Mouse (Mus musculus): ENCODE results near the gene Ndufb10.

Ndufb10 gene

DNA sequence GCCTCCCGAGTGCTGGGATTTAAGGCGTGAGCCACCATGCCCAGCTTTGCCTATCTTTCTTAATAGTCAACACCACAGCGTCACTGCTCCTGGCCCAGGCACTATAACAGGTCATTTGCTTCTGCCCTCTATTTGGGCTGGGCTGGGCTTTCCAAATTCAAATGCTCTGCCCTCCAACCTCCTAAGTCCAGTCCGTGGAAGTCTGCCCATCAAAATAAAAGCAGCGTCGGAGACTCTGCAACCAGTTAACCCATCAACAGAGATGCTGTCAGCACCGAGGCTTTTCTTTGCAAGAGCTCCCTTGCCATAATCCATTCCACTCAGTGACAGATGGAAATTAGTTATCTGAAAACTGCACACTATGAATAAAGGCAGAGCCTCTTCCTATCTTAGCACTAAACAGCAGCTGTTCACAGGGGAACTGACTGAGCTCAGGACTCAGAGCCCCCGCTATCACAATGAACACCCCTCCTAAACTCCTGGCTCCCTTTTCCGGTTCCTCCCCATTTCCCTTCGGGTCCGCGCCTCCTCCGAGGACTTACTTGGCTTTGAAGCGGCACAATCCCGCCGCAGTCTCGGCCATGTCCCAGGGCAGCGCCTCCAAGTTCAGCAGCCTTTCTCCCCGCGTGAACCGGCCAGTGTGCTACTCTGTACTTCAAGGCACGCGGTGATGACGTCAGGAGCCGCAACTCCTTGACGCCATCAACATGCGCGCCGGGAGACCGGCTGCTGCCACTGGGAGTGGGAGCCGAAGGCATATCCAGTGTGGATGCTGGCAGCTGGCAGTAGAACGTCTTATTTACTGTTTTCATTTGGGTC lies 17.1 kb downstream of the Ndufb10 start, which contains the start of gene Tbl3:
Gene Tbl3, minus strand, starts transcription at position 679 of the 819 bp plus-strand sequence.
- DNase-seq, result peak; percentile 93

DNA sequence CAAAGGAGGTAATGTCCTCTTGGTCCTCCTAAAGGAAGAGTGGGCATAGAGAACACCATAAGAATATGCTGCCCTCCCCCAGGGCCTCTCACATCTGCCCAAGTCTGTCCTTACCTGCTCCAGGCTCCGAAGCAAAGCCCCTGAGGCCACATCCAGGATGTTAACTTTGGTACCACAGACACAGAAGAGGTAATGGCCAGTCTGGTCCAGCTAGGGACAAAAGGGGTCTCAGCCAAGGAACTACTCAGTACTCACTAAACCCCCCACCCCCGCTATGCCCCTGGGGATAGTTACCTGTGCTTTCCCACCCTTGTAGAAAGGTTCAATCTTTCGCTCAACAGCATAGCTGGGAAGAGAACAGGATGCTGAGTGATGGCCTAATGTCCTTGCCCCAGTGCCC lies 18.5 kb downstream of the Ndufb10 start:
- no peak for DNase-seq

DNA sequence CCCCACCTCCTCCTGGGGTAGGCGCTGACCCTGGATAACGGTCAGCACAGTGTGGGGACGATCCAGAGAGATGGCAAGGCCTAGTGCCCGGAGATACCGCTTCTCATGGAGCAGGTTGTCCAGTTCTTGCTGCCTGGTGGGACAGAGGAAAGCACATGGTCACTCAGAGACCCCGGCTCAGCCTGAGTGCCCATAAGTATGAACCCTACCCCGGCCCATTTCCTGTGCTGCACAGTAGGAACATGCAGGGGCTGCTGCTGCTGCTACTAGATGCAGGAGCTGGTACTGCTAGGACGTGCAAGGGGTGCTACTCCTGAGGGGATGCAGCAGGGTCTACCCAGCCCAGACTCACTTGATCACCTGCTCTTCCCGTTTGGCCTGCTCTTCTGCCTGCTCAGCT lies 23.0 kb downstream of the Ndufb10 start:
- no peak for DNase-seq

DNA sequence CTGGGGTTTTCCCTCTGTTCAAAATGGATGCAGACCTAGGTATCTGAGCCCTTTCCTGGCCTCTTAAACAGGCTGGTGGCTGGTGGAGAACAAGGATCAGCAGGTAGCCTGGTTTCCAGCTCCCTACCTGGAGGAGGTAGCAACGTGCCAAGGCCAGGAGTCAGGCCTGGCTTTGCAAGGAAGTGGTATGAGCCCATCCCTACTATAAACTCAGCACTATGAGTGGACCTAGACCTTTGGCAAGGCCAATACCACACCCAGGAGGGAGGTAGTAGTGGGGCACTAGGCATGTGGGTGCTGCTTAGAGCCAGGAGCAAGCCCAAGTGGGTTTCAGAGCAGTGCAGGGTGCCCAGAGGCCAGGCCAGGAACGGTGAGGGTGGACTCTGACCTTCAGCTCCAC lies 24.8 kb downstream of the Ndufb10 start:
- DNase-seq, result no peak

DNA sequence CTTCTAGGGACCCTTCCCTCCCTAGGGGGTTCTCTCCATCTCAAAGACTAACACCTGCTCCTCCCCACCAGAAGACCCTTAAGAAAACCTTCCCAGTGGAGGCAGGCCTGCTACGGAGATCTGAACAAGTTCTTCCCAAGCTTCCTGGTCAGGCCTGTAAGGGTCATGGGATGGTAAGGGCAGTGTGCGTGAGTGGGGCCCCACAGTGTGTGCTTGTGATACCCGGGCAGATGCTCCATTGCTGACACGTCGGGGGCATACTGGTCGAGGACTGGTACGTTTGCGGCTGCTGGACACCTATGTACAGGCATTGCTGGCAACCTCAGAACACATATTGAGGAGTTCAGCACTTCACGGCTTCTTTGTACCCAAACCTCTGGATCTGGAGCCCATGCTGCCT lies 25.6 kb downstream of the Ndufb10 start:
- DNase-seq, result no peak

DNA sequence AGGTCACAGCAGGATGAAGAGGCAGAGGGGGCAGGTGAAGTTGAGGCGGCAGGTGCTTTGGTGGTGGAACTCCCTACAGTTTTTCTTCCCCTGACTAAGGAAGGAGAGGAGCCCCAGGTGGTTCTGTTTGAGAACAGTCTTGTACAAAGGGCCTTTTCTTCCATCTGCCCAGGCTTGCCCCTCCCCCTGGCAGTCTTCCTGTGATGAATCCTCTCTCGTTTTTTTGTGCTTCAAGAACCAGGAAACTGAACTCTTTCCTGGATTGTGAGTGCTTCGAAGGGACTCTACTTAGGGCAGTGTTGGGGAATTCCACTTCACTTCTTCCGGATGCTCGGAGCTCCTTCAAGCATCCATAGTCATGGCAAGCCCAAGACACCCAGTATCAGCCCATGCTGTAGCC lies 26.3 kb downstream of the Ndufb10 start:
- DNase-seq, result peak; percentile 28

DNA sequence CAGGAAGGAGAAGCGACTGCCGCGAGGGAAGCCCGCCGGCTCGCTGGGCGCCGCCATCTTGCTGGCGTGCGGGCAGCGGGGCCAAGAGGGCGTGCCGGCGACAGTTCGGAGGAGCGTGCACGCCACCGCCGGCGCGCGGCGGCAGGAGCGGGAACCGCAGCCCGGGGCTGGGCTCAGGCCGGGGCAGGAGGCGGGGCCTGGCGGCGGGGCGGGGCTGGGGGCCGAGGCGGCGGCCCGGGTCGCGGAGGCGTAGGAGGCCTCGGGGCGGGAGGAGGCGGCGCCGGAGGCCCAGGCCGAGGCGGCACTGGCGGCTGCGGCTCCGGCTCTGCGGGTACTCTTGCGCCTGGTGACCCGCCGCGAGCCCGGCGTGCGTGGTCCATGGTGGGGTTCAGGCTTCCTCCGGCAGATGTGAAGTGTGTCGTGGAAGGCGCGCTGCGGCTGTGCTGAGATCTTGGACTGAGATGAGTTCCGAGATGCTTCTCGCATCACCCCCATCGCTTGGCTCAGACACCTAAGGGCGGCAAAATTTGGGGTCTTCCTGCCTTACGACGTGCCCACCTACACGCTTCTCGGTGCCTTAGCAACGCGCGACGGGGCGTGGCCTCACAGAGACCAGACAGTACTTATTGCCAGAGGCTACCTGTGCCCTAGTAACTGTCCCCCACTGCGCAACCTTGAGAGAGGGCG lies 28.1 kb downstream of the Ndufb10 start, which contains the start of the genes Gfer and Noxo1:
Gene Gfer, minus strand, starts transcription at position 146 of the 687 bp plus-strand sequence.
Gene Noxo1, plus strand, starts transcription at position 224 of the 687 bp plus-strand sequence.
- peak; percentile 88 for DNase-seq

DNA sequence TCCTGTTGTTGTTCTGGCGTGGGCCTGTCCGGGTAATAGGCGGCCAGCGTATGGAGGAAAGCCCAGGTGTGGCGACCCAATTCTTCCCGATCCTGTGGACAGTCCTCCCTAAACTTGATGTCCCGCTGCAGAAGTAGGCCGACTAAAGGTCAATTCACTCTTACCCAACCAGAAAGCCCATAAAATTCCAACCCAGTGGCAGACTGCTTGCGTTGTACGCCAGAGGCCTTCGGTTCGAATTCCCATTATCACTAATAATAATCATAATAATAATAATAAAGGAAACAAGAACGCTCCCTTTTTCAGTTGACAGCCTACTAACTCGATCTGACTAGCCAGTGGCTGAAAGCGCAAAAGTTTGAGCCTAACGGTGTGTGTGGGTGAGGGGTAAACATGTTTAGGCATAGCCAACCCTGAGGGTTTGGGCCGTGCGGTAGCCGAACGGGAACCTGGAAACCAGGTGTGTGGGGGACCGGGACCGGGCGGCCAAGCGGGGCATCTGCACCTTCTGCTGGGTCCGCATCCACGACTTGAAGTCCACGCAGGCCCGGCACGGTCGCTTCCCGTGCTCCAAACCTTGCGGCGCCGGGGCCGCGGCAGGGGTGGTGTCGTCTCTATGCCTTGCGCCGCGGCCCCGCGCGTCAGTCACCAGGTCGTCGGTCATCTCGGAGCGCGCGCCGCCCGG lies 28.8 kb downstream of the Ndufb10 start:
- no peak for DNase-seq

DNA sequence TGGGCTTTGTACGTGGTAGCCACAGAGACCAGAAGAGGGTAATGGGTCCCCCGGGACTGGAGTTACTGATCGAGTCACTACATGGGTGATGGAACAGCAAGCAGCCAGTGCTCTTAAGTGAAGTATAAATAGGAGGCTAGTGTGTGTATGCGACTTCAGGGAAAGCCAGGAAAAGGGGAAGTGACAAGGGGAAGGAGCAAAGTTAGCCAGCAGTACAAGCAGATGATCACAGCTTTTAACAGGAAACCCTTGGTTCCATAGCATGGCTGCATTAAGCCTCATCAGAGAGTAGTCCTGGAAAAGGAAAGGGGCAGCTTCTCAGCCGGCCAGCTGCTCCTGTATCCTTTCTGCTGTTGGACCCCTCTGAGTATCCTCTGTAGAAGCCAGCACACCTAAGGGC lies 31.9 kb downstream of the Ndufb10 start:
- DNase-seq, result no peak

DNA sequence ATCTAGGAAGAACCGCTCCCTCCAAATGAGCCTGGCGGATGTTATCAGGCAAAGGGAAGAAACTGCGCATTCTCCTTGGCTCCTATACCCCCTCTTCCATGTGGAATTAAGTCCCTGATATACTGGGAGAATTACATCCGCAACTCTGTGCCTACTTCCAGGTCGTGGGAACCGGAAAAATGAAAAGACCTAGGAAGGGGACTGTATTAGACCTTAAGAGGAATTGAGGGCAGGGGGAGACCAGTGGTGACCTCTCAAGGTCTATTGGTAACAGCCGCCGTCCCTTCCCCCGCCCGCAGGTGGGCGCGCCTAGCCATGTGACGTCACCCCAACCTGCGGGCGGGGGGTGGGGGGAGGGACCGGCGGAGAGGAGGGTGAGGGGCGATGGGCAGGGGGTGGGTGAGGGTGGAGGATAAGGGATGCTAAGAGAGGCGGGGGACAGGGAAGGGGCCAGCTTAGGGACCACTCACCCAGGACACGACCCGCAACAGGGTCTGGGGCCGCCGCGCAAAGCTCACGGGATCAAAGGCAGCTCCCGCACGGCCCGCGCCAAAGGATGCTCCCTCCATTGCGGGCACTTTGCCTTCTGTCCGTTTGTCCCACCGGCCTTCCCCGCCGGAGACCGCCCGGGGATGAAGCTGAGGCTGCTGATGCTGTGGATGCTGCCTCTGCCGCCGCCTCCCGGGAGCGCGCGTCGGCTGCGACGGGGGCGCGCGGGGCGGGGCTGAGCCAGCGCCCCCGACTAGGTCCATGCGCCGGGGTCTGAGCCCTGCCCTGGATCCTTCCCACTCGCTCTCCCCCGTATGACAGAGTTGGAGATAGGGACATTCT lies 34.8 kb downstream of the Ndufb10 start, which contains the start of gene Syngr3:
Gene Syngr3, minus strand, starts transcription at position 705 of the 831 bp plus-strand sequence.
- DNase-seq, result no peak

DNA sequence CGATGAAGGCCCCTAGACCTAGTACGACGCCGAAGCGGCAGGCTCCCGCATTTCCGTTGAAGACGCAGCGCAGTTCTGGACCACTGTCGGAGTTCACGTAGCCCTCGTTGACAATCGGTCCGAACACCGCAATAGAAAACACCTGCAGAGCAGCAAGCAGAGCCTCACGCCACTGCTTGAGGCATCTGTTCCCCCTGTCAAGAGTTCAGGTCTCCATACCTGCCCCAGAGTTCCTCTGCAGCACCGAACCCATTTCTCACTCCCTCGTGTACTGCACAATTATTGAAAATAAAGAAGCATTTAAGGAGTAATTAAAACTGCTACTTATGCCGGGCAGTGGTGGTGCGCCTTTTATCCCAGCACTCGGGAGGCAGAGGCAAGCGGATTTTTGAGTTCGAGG lies 36.7 kb downstream of the Ndufb10 start:
- no peak for DNase-seq

DNA sequence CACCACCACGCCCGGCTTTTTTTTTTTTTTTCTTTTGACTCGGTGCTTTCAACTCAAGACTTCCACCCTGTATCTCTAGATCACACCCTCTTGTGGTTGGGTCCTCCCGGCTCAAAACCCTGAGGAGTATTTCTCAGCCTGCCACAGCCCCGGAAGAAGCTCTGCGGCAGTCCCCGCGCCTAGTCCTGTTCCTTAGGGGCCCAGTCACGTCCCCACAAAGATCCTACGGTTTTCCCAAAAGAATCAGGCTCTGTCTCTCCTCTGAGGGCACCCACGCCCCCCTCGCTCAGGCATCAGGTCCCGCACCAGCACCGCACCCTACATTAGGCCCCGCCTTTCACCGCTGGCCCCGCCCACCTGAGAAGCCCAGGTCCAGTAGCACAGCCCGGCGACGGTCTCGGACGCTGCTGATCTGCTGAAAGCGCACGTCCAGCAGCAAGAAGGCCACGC lies 37.1 kb downstream of the Ndufb10 start:
- DNase-seq, result peak; percentile 70

DNA sequence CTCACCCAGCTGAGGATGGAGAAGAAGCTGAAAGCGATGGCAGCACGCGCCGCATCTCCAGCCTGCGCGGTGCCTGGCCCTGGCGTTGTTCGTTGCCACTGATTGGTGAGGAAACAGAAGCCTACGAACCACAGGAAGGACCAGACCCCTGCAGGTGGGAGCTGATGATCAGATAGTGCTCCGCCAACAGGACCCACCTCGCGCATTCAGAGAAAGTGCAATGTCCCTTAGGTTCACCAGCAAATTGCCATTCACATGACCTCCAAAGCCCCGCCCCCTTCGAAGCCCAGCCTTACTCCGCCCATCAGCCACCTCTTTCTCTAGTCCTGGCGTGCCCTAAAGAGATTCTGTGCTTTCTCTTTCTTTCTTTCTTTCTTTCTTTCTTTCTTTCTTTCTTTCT lies 37.8 kb downstream of the Ndufb10 start:
- peak; percentile 42 for DNase-seq

DNA sequence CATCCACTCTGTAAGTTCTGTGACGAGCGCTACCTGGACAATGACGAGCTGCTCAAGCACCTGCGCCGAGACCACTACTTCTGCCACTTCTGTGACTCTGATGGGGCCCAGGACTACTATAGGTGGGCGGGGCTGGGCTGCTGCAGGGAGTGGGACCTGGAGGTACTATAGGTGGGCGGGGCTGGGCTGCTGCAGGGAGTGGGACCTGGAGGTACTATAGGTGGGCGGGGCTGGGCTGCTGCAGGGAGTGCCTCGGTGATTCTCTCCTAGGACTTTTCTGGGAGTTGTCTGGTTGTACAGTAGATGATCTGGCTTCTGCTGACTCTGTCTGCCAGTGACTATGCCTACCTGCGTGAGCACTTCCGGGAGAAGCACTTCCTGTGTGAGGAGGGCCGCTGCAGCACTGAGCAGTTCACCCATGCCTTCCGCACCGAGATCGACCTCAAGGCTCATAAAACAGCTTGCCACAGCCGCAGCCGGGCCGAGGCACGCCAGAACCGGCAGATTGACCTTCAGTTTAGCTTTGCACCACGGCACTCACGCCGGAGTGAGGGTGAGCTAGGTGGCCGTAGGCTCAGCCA lies 46.7 kb downstream of the Ndufb10 start:
- no peak for DNase-seq

DNA sequence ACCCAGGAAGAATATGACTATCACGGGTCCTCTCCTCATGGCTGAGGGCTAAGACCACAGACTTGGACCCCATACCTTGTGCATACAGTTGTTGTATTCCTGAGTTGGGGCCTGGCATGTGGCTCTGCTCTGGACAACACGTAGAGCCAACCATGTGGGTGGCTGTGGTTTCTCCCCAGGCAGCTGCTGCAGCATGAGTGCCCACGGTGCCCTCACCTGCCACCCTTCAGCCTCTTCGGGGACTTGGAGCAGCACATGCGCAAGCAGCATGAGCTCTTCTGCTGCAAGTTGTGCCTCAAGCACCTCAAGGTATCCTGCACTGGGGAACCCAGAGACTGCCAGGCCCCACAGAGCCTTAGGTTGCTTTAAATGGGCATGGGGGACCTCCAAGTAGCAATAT lies 47.4 kb downstream of the Ndufb10 start:
- no peak for DNase-seq

DNA sequence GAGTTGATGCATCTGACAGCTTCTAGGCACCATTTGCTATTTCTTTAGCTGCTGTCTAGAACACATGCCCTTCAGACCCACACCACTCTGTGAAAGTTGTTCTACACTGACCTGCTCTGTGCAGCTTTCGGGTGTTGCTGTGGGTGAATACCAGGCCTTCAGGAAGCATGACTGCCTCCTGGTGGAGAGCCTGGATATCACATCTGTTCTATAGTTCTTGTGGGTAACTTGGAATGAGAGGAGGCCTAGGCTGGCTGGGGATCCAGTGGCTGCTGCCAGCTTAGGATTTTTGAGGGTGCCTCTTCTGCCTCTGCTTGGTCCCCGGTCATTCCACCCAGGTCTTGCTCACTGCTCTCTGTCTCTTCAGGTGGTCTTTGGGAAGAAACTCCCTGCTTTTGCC lies 48.1 kb downstream of the Ndufb10 start:
- peak; percentile 74 for DNase-seq

DNA sequence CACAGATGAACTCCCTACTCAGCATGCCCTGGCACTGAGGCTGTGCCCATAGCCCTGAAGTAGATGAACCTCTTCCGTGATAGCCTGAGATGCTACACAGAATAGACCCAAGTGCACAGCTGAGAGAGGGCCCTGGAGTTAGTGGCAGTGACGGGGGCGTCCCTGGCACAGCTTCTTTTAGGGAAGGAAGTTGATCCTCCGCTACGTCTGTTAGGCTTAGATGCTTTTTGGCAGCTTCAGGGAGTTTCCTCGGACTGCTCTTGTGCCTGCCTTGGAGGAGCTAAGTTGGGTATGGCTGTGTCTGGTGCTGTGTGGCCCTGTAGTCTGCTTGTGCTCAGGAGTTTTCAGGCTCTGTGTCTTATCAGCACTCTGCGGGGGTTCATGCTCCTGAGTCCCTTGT lies 50.0 kb downstream of the Ndufb10 start:
- no peak for DNase-seq

DNA sequence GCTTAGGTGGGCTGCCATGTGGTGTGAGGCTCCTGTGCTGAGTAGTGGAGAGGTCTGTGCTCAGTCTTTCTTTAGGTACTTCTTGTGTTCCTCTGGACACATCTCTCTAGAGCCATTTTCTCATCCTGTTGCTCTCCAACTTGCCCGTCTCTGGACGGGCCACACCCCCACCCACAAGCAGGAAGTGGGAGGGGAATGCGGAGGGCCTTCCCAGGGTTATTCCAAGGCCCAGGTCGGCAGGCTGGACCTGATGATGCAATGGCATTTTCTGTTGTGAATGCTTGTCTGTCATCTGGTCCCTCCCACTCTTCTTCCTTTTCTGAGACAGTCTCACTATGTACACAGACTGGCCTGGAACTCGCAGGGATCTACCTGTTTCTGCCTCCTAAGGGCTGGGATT lies 52.1 kb downstream of the Ndufb10 start:
- no peak for DNase-seq
